Mouse (Mus musculus): ENCODE measurements at regions not wholly inside any gene's neighbourhood (a gene's known extent, or its start where the extent isn't known, plus 50 kb on each side); places are given as distances from the start of the nearest gene placed in this dataset.

GRCm38 (mm10) chr8:126745992-126746775 lies 152.4 kb upstream of the Irf2bp2 start:
- DNase-seq (ENCODE audit: low spot score in 2 of 2), result no peak

GRCm38 (mm10) chr8:126744747-126745382 lies 151.1 kb upstream of the Irf2bp2 start:
- DNase-seq (ENCODE audit: low spot score in 2 of 2), result no peak

- DNase-seq (ENCODE audit: low spot score in 2 of 2), result no peak
These were observed 149.5 kb upstream of the Irf2bp2 start for GRCm38 (mm10) chr8:126743296-126743695.

- DNase-seq (ENCODE audit: low spot score in 2 of 2), result no peak
These were observed 148.3 kb upstream of the Irf2bp2 start for GRCm38 (mm10) chr8:126742081-126742480.

GRCm38 (mm10) chr8:126741031-126741430 lies 147.2 kb upstream of the Irf2bp2 start:
- no peak for DNase-seq (ENCODE audit: low spot score in 2 of 2)

GRCm38 (mm10) chr8:126739768-126740167 lies 146.0 kb upstream of the Irf2bp2 start:
- no peak for DNase-seq (ENCODE audit: low spot score in 2 of 2)

- DNase-seq (ENCODE audit: low spot score in 2 of 2), result no peak
These were observed 143.2 kb upstream of the Irf2bp2 start for GRCm38 (mm10) chr8:126737032-126737431.

- DNase-seq (ENCODE audit: low spot score in 2 of 2), result peak in 1 of 2 experiments; percentile 41
These were observed 142.7 kb upstream of the Irf2bp2 start for GRCm38 (mm10) chr8:126736441-126736962.

- peak; percentile 79 to 83 for DNase-seq (ENCODE audit: low spot score in 2 of 2)
These were observed 142.0 kb upstream of the Irf2bp2 start for GRCm38 (mm10) chr8:126735488-126736440.

- DNase-seq (ENCODE audit: low spot score in 2 of 2), result no peak
These were observed 141.1 kb upstream of the Irf2bp2 start for GRCm38 (mm10) chr8:126734743-126735487.

GRCm38 (mm10) chr8:126733779-126734178 lies 140.0 kb upstream of the Irf2bp2 start:
- no peak for DNase-seq (ENCODE audit: low spot score in 2 of 2)

GRCm38 (mm10) chr8:126733307-126733706 lies 139.5 kb upstream of the Irf2bp2 start:
- no peak for DNase-seq (ENCODE audit: low spot score in 2 of 2)

GRCm38 (mm10) chr8:126730017-126730631 lies 136.3 kb upstream of the Irf2bp2 start:
- no peak for DNase-seq (ENCODE audit: low spot score in 2 of 2)

- DNase-seq (ENCODE audit: low spot score in 2 of 2), result no peak
These were observed 135.3 kb upstream of the Irf2bp2 start for GRCm38 (mm10) chr8:126728987-126729632.

- DNase-seq (ENCODE audit: low spot score in 2 of 2), result no peak
These were observed 134.3 kb upstream of the Irf2bp2 start for GRCm38 (mm10) chr8:126728135-126728534.

GRCm38 (mm10) chr8:126727068-126727467 lies 133.3 kb upstream of the Irf2bp2 start:
- no peak for DNase-seq (ENCODE audit: low spot score in 2 of 2)

GRCm38 (mm10) chr8:126723259-126724122 lies 129.7 kb upstream of the Irf2bp2 start:
- DNase-seq (ENCODE audit: low spot score in 2 of 2), result no peak

GRCm38 (mm10) chr8:126721621-126722020 lies 127.8 kb upstream of the Irf2bp2 start:
- no peak for DNase-seq (ENCODE audit: low spot score in 2 of 2)

Data from layer of hippocampus, postnatal 10 days (tissue).